Mouse (Mus musculus): ENCODE data around the gene Lcn5. TPM values are rescaled to one million over a fixed set of nuclear protein-coding genes. Genes with fewer than 3 reads are reported as not detected.

The Lcn5 gene
- not detected in 2 replicates for polyA plus RNA-seq (2012; ENCODE audit: low replicate concordance)

GRCm38 (mm10) chr2:25657652-25658051 is at the start of gene Lcn5:
Gene Lcn5, plus strand, starts transcription at chr2:25657952.

GRCm38 (mm10) chr2:25617578-25617977 is 40.2 kb upstream of the Lcn5 start, which contains the start of gene Ccdc183:
Gene Ccdc183, minus strand, starts transcription at chr2:25617678.

GRCm38 (mm10) chr2:25621229-25622200 is 36.2 kb upstream of the Lcn5 start, which contains the start of gene Tmem141:
Gene Tmem141, minus strand, starts transcription at chr2:25622005.

GRCm38 (mm10) chr2:25627811-25628210 is 29.9 kb upstream of the Lcn5 start, which contains the start of gene Fcna:
Gene Fcna, minus strand, starts transcription at chr2:25628030.

GRCm38 (mm10) chr2:25652902-25653301 is 4.8 kb upstream of the Lcn5 start, which contains the start of gene Lcn8:
Gene Lcn8, plus strand, starts transcription at chr2:25653120.

GRCm38 (mm10) chr2:25676486-25676885 is 18.7 kb downstream of the Lcn5 start, which contains the start of gene Lcn6:
Gene Lcn6, plus strand, starts transcription at chr2:25676786.

GRCm38 (mm10) chr2:25682426-25682825 is 24.7 kb downstream of the Lcn5 start, which contains the start of gene Lcn10:
Gene Lcn10, plus strand, starts transcription at chr2:25682726.

GRCm38 (mm10) chr2:25699743-25700142 is 42.0 kb downstream of the Lcn5 start, which contains the start of gene Obp2a:
Gene Obp2a, plus strand, starts transcription at chr2:25700043.

GRCm38 (mm10) chr2:25706643-25707481 is 49.1 kb downstream of the Lcn5 start, which contains the start of gene Bmyc:
Gene Bmyc, plus strand, starts transcription at chr2:25706739.

Other genes with a start within 250 kb of the Lcn5 start
- gene Fut7, start 234.7 kb upstream of the Lcn5 start, polyA plus RNA-seq (2012; ENCODE audit: low replicate concordance): 2.3 TPM in 1 of 2 replicates, not detected in the other
- 8.3 and 12.8 TPM in 2 replicates for gene Abca2, start 229.2 kb upstream of the Lcn5 start, polyA plus RNA-seq (2012; ENCODE audit: low replicate concordance)
- not detected in 2 replicates for gene Clic3, start 201.1 kb upstream of the Lcn5 start, polyA plus RNA-seq (2012; ENCODE audit: low replicate concordance)
- gene Paxx, start 196.9 kb upstream of the Lcn5 start, polyA plus RNA-seq (2012; ENCODE audit: low replicate concordance): 30.3 and 31.6 TPM in 2 replicates
- gene Ptgds, start 187.9 kb upstream of the Lcn5 start, polyA plus RNA-seq (2012; ENCODE audit: low replicate concordance): not detected in 2 replicates
- gene Lcn12, start 164.0 kb upstream of the Lcn5 start, polyA plus RNA-seq (2012; ENCODE audit: low replicate concordance): not detected in 2 replicates
- 15.5 and 54.4 TPM in 2 replicates for gene Fbxw5, start 157.2 kb upstream of the Lcn5 start, polyA plus RNA-seq (2012; ENCODE audit: low replicate concordance)
- not detected in 2 replicates for gene C8g, start 156.2 kb upstream of the Lcn5 start, polyA plus RNA-seq (2012; ENCODE audit: low replicate concordance)
- 3.7 and 9.7 TPM in 2 replicates for gene Traf2, start 111.0 kb upstream of the Lcn5 start, polyA plus RNA-seq (2012; ENCODE audit: low replicate concordance)
- gene Edf1, start 100.1 kb upstream of the Lcn5 start, polyA plus RNA-seq (2012; ENCODE audit: low replicate concordance): 336 and 839 TPM in 2 replicates
- gene Mamdc4, start 83.1 kb upstream of the Lcn5 start, polyA plus RNA-seq (2012; ENCODE audit: low replicate concordance): 0.48 and 1.4 TPM in 2 replicates
- 1.0 and 2.6 TPM in 2 replicates for gene Phpt1, start 82.7 kb upstream of the Lcn5 start, polyA plus RNA-seq (2012; ENCODE audit: low replicate concordance)
- gene Ajm1, start 76.2 kb upstream of the Lcn5 start, polyA plus RNA-seq (2012; ENCODE audit: low replicate concordance): 3.0 and 3.9 TPM in 2 replicates
- 67.9 and 125 TPM in 2 replicates for gene Rabl6, start 49.4 kb upstream of the Lcn5 start, polyA plus RNA-seq (2012; ENCODE audit: low replicate concordance)
- not detected in 2 replicates for gene Ccdc183, start 40.3 kb upstream of the Lcn5 start, polyA plus RNA-seq (2012; ENCODE audit: low replicate concordance)
- 1.6 and 4.4 TPM in 2 replicates for gene Tmem141, start 35.9 kb upstream of the Lcn5 start, polyA plus RNA-seq (2012; ENCODE audit: low replicate concordance)
- gene Fcna, start 29.9 kb upstream of the Lcn5 start, polyA plus RNA-seq (2012; ENCODE audit: low replicate concordance): 41.7 and 86.1 TPM in 2 replicates
- not detected in 2 replicates for gene Lcn8, start 4.8 kb upstream of the Lcn5 start, polyA plus RNA-seq (2012; ENCODE audit: low replicate concordance)
- gene Lcn6, start 18.8 kb downstream of the Lcn5 start, polyA plus RNA-seq (2012; ENCODE audit: low replicate concordance): not detected in 2 replicates
- gene Lcn10, start 24.8 kb downstream of the Lcn5 start, polyA plus RNA-seq (2012; ENCODE audit: low replicate concordance): not detected in 2 replicates
- not detected in 2 replicates for gene Obp2a, start 42.1 kb downstream of the Lcn5 start, polyA plus RNA-seq (2012; ENCODE audit: low replicate concordance)
- 22.3 and 63.5 TPM in 2 replicates for gene Bmyc, start 48.8 kb downstream of the Lcn5 start, polyA plus RNA-seq (2012; ENCODE audit: low replicate concordance)
- gene Obp2b, start 79.1 kb downstream of the Lcn5 start, polyA plus RNA-seq (2012; ENCODE audit: low replicate concordance): not detected in 2 replicates
- not detected in 2 replicates for gene Lcn3, start 107.6 kb downstream of the Lcn5 start, polyA plus RNA-seq (2012; ENCODE audit: low replicate concordance)
- not detected in 2 replicates for gene Lcn11, start 119.1 kb downstream of the Lcn5 start, polyA plus RNA-seq (2012; ENCODE audit: low replicate concordance)
- gene Gm13539, start 124.3 kb downstream of the Lcn5 start, polyA plus RNA-seq (2012; ENCODE audit: low replicate concordance): not detected in 2 replicates
- gene Glt6d1, start 157.9 kb downstream of the Lcn5 start, polyA plus RNA-seq (2012; ENCODE audit: low replicate concordance): not detected in 2 replicates
- not detected in 2 replicates for gene Lcn9, start 165.2 kb downstream of the Lcn5 start, polyA plus RNA-seq (2012; ENCODE audit: low replicate concordance)
- gene Sohlh1, start 189.3 kb downstream of the Lcn5 start, polyA plus RNA-seq (2012; ENCODE audit: low replicate concordance): not detected in 2 replicates
- gene Kcnt1, start 205.8 kb downstream of the Lcn5 start, polyA plus RNA-seq (2012; ENCODE audit: low replicate concordance): 0.08 TPM in 1 of 2 replicates, not detected in the other

Measured in leukemia stem cell, adult 10-12 weeks (primary cell).